Mouse (Mus musculus) erythroblast, embryonic 14.5 days (primary cell): ENCODE measurements at regions not wholly inside any gene's neighbourhood (a gene's known extent, or its start where the extent isn't known, plus 50 kb on each side); places are given as distances from the start of the nearest gene placed in this dataset.

ENCODE experiments used
- GATA1 ChIP-seq: IDR thresholded peaks from 2 replicates; pipeline ENCODE4 v1.6.1; 2012; ENCODE audit warnings: low read length, inconsistent platforms, mixed read lengths
- TAL1 ChIP-seq: IDR thresholded peaks from 3 replicates; pipeline ENCODE4 v1.6.1; 2012; ENCODE audit warnings: low read length, inconsistent platforms, mixed read lengths

DNA sequence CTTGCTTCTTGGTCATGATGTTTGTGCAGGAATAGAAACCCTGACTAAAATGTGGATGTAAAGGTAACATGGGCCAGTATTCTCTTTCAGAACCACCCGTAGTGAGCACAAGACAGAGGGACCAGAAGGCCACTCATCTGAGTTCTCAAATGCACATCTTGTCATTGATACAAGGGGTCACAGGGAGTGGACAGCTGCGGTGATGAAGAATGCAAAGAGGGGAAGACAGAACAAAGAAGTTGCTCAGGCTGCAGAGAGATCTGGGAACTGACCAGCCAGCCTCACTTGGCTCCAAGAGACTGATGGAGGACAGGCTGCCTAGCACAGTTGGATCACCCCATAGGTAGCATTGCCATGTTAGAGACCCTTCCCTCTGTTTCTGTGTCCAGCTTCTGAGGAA lies 181.1 kb downstream of the Xxylt1 start:
- TF ChIP-seq GATA1 (no peak), TAL1 (no peak)
